In genomic region chr17:89559506-89559905, GRCm38 (mm10) we compare ENCODE assay signal across 18 mouse cellular contexts.
A peak's percentile ranks its signal among the peaks of the same experiment; 100 is the strongest.
DNase-seq lines count a peak whose midpoint lies in the region; ATAC-seq lines count a peak whose summit lies in the region.
"Had no signal": no experiment of that assay in that cellular context is flagged by ENCODE, and none has a peak within 500 bp of the region (broad histone marks: within the 10 kb centered on the region; RNA-seq: fewer than 3 reads in every experiment).

No protein-coding gene starts in this region.

- H3K9ac ChIP-seq in hindbrain, embryonic 13.5 days = no peak overlapping the region
- H3K9ac ChIP-seq in midbrain, embryonic 13.5 days (replicated peaks) = no peak overlapping the region
- no peak overlapping the region for H3K9ac ChIP-seq in midbrain, embryonic 11.5 days (ENCODE audit: low read length)
- H3K9ac ChIP-seq in midbrain, embryonic 15.5 days = no peak overlapping the region
- H3K9ac ChIP-seq: forebrain, embryonic 12.5 days had no signal

- H3K36me3 ChIP-seq in hindbrain, embryonic 13.5 days = no peaks in the 10 kb centered on the region
- no peaks in the 10 kb centered on the region for H3K36me3 ChIP-seq in hindbrain, embryonic 10.5 days
- no peaks in the 10 kb centered on the region for H3K36me3 ChIP-seq in midbrain, embryonic 13.5 days
- H3K36me3 ChIP-seq in midbrain, embryonic 11.5 days (ENCODE audit: control insufficient read depth, insufficient read depth, low read length) = no peaks in the 10 kb centered on the region
- H3K36me3 ChIP-seq in midbrain, embryonic 15.5 days (replicated peaks) = no peaks in the 10 kb centered on the region
- H3K36me3 ChIP-seq: forebrain, embryonic 12.5 days; heart, embryonic 10.5 days had no signal

- no peak overlapping the region for H3K27ac ChIP-seq in hindbrain, embryonic 13.5 days
- no peak overlapping the region for H3K27ac ChIP-seq in hindbrain, embryonic 10.5 days
- no peak overlapping the region for H3K27ac ChIP-seq in midbrain, embryonic 13.5 days
- no peak overlapping the region for H3K27ac ChIP-seq in midbrain, embryonic 11.5 days (ENCODE audit: low read depth, low read length)
- H3K27ac ChIP-seq in midbrain, embryonic 15.5 days = no peak overlapping the region
- H3K27ac ChIP-seq: forebrain, embryonic 12.5 days; heart, embryonic 10.5 days had no signal

- ATAC-seq in hindbrain, embryonic 13.5 days (ENCODE audit: low FRiP score) = peak; percentile 28
- peak; percentile 71; the same call in 1 of the 2 replicates for ATAC-seq in midbrain, embryonic 13.5 days
- no peak for ATAC-seq in midbrain, embryonic 11.5 days (ENCODE audit: low FRiP score)
- ATAC-seq in midbrain, embryonic 15.5 days (replicated peaks) = 0 out of 2 replicates have a peak, but pooled peaks have one; percentile 52
- ATAC-seq: Patski had no signal

- no peaks in the 10 kb centered on the region for H3K9me3 ChIP-seq in hindbrain, embryonic 13.5 days
- H3K9me3 ChIP-seq in hindbrain, embryonic 10.5 days = no peaks in the 10 kb centered on the region
- no peaks in the 10 kb centered on the region for H3K9me3 ChIP-seq in midbrain, embryonic 13.5 days
- no peaks in the 10 kb centered on the region for H3K9me3 ChIP-seq in midbrain, embryonic 11.5 days (ENCODE audit: control insufficient read depth, low read length)
- H3K9me3 ChIP-seq in midbrain, embryonic 15.5 days = no peaks in the 10 kb centered on the region
- H3K9me3 ChIP-seq: forebrain, embryonic 12.5 days; heart, embryonic 10.5 days had no signal

- no peak overlapping the region for H3K4me3 ChIP-seq in hindbrain, embryonic 13.5 days
- no peak overlapping the region for H3K4me3 ChIP-seq in hindbrain, embryonic 10.5 days
- H3K4me3 ChIP-seq in midbrain, embryonic 13.5 days (replicated peaks) = no peak overlapping the region
- H3K4me3 ChIP-seq in midbrain, embryonic 11.5 days (ENCODE audit: low read depth, low read length) = no peak overlapping the region
- no peak overlapping the region for H3K4me3 ChIP-seq in midbrain, embryonic 15.5 days
- H3K4me3 ChIP-seq: forebrain, embryonic 12.5 days; heart, embryonic 10.5 days had no signal

- no peak for DNase-seq in hindbrain, embryonic 10.5 days (ENCODE audit: low spot score)
- DNase-seq in midbrain, embryonic 11.5 days (ENCODE audit: low spot score, missing footprints) = no peak
- peak; percentile 1 for DNase-seq in NIH3T3 (ENCODE audit: low read depth)
- DNase-seq in thymus, postnatal 36 days = no peak
- DNase-seq: adrenal gland, postnatal 36 days; cerebellum, adult 11 months; cerebellum, adult 9-11 months; heart, postnatal 4 days; kidney, adult 2 months; kidney, postnatal 14 days; left cerebral cortex, postnatal 4 days; lung, postnatal 10 days had no signal

- H3K27me3 ChIP-seq in hindbrain, embryonic 13.5 days = no peaks in the 10 kb centered on the region
- no peaks in the 10 kb centered on the region for H3K27me3 ChIP-seq in hindbrain, embryonic 10.5 days (ENCODE audit: insufficient read depth, poor library complexity, severe bottlenecking)
- no peaks in the 10 kb centered on the region for H3K27me3 ChIP-seq in midbrain, embryonic 13.5 days
- no peaks in the 10 kb centered on the region for H3K27me3 ChIP-seq in midbrain, embryonic 11.5 days (ENCODE audit: control insufficient read depth, insufficient read depth, low read length)
- no peaks in the 10 kb centered on the region for H3K27me3 ChIP-seq in midbrain, embryonic 15.5 days (replicated peaks)
- H3K27me3 ChIP-seq: forebrain, embryonic 12.5 days; Patski had no signal

- no peaks in the 10 kb centered on the region; the same call in 1 of the 2 replicates for H3K4me1 ChIP-seq in hindbrain, embryonic 13.5 days (replicated peaks)
- H3K4me1 ChIP-seq in hindbrain, embryonic 10.5 days (replicated peaks) = no peaks in the 10 kb centered on the region
- H3K4me1 ChIP-seq in midbrain, embryonic 13.5 days (replicated peaks) = no peaks in the 10 kb centered on the region
- no peaks in the 10 kb centered on the region for H3K4me1 ChIP-seq in midbrain, embryonic 11.5 days (ENCODE audit: control insufficient read depth, insufficient read depth, low read length)
- H3K4me1 ChIP-seq in midbrain, embryonic 15.5 days = no peaks in the 10 kb centered on the region
- H3K4me1 ChIP-seq: forebrain, embryonic 12.5 days; heart, embryonic 10.5 days had no signal

- H3K4me2 ChIP-seq in hindbrain, embryonic 13.5 days = no peak overlapping the region
- no peak overlapping the region for H3K4me2 ChIP-seq in midbrain, embryonic 13.5 days (replicated peaks)
- no peak overlapping the region for H3K4me2 ChIP-seq in midbrain, embryonic 11.5 days
- no peak overlapping the region for H3K4me2 ChIP-seq in midbrain, embryonic 15.5 days
- H3K4me2 ChIP-seq: forebrain, embryonic 12.5 days had no signal
